Mouse (Mus musculus) left cerebral cortex, postnatal 25 days (tissue): ENCODE results near the gene Cntnap1. TPM values are rescaled to one million over a fixed set of nuclear protein-coding genes. Genes with fewer than 3 reads are reported as not detected.
A peak's percentile ranks its signal among the peaks of the same experiment; 100 is the strongest.
"Not testable (repeated sequence)": the region's sequence is repeated elsewhere in the genome, so short reads cannot be mapped to it uniquely, and the experiment has no call there.

Experiments used
- DNase-seq, 2 experiments: peaks; one replicate each; pipeline ENCODE4 v3.0.0; 2022; ENCODE audit warnings: low spot score in 2 of 2, mixed read lengths in 1 of 2
- intact Hi-C: fragments of 180-260 bp; cut with DNase I; formaldehyde crosslinking; loops from one replicate; pipeline ENCODE4 v1.15.1; 2025
- total RNA-seq, 2 experiments: library from RNA; stranded (reverse); gene quantifications; 2 replicates each; pipeline ENCODE4 v1.2.3; 2021

Gene Cntnap1
- total RNA-seq, 2 experiments from 2014 or later: 153 to 170 TPM

DNA sequence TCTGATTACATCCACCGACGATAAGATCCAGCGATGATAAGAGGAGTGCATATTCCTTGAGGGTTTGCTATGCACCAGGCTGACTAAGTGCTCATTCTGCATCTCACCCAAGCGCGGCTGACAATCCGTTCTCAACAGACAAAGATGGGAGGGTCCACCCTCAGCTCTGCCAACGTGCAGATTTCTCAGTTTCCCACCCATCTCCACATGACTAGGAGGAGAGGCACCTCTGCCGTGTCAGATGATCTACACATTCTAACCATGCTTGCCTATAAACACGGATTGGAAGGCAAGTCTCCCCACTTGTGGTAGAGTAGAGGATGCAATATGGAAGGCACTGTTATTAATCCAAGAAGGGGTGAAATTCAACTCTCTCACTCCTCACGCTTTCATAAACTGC is 21.6 kb upstream of the Cntnap1 start:
- intact Hi-C loops: no loop called here
- DNase-seq: no peak

DNA sequence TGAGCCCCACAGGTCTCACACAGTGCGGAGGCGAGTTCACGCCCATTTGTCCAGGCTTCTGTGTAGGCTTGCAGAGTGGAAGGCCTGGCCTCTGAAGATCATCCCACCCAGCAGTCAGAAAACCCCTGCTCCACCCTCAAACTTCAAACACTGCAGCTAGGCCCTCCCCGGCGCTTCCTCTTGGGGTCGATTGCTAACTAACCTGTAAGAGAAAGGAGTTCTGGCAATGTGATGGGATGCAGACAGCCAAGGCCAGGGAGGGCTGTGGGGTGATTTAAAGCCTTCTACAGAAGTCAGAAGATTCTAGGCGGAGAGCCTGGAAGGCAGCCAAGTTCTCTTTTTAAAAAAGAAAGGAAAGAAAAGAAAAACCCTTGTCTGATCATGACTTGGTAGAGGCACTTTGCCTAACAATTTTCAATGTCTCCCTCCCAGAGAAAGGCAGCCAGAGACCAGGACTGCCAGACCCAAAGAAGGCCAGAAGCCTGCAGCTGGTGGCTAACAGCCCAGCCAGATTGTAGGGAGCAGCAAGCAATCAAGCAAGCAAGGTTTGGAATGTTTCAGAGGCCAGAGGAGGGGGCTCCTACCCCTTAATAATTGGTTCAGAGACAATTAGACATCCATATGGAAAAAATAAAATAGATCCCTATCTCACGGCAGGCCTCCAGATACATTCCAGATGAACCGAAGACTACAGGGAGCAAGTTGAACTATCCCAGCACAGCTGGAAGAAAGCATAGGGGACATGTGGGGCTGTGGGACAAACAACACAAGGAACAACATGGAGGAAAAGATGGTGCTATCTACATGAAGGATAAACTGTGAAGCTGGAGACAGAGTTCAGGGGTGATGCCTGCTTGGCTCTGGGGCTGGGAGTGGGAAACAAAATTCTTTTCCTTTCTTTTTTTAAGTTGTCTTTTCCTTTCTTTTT is 20.9 kb upstream of the Cntnap1 start:
- intact Hi-C loops: no loop called here
- DNase-seq: no peak

DNA sequence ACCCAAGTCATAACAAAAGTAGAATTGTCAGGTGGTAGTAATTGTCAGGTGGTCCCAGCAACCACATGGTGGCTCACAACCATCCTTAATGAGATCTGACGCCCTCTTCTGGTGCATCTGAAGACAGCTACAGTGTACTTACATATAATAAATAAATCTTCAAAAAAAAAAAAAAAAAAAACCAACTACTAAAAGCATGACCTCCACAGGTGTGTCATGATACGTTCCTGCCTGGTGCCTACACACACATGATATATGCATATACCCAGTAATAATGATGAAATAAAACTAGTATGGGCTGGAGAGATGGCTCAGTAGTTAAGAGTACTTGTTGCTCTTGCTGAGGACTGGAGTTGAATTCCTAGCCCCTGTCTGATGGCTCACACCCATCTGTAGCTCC is 19.3 kb upstream of the Cntnap1 start:
- intact Hi-C loops: no loop called here
- no peak for DNase-seq

DNA sequence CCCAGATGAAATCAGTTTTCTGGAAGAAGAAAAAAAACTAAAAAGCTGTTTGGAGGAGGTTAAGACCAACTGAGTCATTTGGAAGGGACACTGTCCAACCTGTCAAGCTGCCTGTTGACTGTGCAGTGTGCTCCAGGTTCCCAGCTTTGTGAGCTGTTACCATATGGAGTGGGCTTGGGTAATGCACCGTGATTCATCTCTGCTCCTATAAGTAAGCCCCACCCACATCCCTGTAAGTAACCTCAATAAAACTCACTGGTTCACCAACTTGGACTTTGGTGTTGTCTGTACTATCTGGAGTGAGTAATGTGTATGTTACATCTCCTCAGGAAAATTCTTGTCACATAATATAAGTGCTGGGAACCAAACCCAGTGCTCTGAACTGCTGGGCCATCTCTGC is 17.5 kb upstream of the Cntnap1 start:
- intact Hi-C loops: no loop called here
- DNase-seq: no peak

DNA sequence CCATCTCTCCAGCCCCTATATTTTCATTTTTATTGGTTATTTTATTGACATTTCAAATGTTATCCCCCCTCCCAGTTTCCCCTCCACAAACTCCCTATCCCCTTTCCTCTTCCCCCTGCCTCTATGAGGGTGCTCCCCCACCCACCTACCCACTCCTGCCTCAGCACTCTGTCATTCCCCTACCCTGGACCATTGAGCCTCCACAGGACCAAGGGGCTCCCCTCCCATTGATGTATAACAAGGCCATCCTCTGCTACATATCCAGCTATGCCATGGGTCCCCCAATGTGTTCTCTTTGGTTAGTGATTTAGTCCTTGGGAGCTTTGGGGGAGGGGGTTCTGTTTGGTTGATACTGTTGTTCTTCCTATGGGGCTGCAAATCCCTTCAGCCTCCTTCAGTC is 15.7 kb upstream of the Cntnap1 start:
- no peak for DNase-seq
- intact Hi-C loops: no loop called here

DNA sequence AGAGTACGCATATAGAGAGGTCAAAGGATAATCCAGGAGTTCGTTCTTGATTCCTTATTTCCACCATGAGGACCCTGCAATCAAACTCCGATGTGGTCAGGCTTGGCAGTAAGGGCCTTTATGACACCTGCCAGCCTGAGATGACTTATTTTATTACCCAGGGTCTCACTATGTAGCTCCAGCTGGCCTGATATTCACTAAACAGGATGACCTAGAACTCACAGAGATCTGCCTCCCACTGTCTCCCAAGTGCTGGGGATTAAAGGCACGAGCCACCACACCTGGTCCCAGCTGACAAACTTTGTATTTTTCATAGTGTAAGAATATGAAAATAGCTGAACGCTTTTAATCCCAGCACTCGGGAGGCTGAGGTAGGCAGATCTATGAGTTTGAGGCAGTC is 15.2 kb upstream of the Cntnap1 start:
- intact Hi-C loops: no loop called here
- no peak for DNase-seq

DNA sequence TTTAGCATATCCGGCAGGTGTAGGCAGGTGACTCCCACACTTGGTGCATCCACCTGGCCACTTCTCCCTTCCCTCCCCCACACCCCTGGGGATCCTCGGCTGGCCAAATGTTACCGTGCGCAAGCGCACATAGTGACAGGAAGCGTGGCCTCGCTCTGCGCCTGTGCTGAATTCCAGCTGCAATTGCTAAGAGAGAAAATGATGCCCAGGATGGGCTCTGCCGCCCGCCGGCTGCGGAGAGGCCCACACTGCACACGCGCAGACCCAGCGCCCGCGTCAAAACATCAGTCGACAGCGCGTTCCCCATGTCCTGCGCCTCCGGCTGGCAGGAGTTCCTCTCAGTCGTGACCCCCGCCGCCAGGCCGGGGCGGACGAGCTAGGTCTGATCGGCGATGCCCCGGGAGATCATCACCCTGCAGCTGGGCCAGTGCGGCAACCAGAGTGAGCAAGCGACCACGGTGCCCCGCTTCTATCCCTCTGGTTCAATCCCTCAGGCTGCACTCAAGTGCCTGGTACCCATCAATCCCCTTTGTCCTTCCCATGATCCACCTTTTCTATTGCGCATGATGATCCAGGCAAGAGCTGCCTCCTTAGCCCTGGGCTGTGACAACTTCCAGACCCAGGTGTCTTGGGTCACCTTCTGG is 14.5 kb upstream of the Cntnap1 start, which contains the start of gene Tubg2:
Gene Tubg2 (plus strand): TSS at position 180 of the 644 bp plus-strand sequence.
- peak; percentile 84 to 92 for DNase-seq
- intact Hi-C loops: no loop called here

DNA sequence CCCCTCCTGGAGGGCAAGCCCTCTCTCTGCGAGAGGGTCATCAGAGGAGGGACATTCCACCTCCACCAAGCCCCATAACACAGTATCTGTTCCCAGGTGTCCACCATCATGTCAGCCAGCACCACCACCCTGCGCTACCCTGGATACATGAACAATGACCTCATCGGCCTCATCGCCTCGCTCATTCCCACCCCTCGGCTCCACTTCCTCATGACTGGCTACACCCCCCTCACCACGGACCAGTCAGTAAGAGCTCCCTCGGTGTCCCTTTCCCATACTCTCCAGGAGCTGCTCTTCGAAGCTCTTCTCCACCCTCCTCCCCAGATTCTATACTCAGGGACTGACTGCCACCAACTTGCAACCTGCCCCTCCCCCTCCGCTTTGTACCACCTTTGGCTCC is 10.2 kb upstream of the Cntnap1 start:
- intact Hi-C loops, DNase-seq: not testable (repeated sequence)

DNA sequence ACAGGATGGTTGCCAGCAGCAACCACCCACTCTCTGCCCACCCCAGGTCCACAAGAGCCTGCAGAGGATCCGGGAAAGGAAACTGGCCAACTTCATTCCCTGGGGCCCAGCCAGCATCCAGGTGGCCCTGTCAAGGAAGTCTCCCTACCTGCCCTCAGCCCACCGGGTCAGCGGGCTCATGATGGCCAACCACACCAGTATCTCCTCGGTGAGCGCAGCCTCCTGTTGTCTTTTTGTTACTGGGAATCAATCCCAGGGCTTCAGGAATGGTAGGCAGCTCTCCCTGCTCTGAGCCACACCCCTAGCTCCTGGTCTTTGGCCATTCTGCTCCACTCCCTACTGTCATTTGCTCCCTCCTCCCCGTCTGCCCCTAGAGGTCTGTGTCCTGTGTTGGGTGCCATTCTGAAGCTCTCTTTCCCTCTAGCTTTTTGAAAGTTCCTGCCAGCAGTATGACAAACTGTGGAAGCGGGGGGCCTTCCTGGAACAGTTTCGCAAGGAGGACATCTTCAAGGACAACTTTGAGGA is 9.3 kb upstream of the Cntnap1 start:
- intact Hi-C loops, DNase-seq: not testable (repeated sequence)

DNA sequence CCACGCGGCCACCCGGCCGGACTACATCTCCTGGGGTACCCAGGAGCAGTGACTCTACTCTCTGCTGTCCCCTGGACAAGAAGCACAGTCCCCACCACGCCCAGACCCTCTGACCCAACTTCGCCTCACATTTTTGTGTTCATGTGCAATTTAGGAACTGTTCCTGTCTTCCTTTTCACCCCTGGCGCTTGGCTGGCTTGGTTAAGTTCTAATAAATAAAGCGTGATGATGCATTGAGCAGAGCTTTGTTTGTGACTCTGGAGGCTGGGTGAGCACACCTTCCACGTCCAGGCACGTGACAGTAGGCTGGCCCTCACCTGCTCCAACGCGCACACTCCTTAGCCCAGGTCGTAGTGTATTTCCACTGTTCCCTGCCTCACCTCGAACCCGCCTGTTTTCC is 8.8 kb upstream of the Cntnap1 start:
- intact Hi-C loops: no loop called here
- DNase-seq: no peak

DNA sequence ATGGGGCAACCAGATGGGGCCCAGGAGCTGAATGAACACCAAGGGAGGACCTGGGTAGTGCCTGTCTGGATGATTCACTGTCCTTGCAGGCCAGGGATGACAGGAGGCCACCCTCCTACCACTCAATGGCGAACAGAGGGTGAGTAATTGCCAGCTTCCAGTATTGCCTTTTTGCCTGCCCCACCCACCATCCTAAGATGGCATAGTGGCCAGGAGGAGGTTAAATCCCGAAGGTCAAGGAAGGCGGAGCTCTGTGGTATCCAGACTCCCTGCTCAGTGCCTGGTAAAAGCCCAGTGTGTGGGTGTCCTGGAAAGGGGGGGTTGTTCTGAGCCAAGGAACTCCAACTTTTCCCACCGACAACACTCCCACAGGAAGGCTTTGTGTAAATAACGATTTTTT is 8.0 kb upstream of the Cntnap1 start:
- intact Hi-C loops: no loop called here
- no peak for DNase-seq

DNA sequence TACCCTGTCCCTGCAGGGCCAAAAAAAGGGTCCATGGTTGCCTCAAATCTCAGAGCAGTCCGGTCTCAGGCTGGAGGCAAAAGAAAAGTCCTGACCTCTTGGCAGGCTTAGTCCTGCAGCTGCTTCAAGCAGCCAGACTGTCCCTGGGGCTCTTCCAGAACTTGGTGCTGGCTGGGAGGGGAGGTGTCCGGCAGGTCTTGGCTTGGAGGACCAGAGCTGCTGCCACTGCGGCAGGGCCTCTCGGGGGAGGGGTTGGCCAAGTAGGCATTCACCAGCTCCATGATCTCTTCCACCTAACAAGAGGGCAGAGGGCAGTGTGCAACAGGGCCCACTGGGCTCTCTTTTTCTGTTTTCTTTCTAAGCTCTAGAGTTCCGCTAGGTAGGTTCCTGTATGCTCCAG is 7.6 kb upstream of the Cntnap1 start:
- intact Hi-C loops: no loop called here
- DNase-seq: no peak

DNA sequence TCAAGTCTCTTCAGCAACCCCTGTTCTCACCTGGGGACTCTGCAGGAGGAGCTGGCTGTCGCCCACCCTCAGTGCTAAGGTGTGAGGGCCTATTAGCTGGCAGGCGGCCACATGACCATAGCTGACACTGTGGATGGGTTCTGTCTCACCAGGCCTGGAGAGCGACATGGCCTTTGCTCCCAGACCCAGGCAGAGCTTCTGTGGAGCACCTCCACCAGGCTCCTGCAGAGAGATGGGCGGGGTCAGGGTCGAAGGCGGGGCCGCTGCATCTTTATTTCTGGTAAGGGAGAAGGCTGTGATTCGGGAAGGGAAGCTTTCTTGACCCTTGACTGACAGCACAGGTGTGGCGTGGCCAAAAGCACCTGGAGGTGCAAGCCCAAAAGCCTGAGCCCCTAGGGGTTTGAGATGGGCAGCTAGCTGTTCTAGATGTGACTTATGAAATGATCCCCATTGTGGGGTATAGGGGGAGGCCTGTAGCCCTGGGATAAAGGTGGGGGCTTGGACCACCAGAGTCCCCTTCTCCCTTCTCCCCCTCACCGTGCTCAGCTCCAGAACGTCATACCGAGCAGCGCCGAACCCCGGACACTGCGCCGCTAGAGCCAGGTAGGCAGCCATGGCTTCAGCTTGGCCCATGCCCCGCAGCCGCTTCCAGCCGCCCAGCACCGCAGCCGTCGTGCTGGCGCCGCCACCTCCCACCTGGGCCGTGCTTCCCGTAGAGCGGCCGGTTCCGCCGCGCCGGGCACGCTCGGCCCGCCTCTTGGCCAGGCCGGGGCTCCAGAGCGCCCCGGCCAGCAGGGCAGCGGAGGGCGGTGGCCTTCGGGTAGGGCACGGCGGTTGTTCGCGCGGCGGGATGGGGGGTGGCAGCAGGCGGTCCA is 6.6 kb upstream of the Cntnap1 start:
- intact Hi-C loops: no loop called here
- no peak for DNase-seq

DNA sequence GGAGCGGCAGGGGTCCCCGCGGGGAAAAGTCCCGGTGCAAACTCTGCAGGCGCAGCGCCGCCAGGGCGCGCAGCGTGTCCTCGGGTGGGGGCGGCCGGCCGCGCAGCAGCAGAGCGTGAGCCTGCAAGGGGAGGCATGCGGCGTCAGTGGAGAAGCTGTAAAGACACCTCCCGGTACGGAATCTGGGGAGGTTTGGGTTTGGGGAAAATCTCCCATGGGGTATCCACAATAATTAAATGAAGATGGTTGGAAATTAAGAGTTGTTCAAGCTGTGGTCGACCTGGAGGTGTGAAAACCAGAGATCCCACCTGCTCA is 6.0 kb upstream of the Cntnap1 start:
- intact Hi-C loops: no loop called here

DNA sequence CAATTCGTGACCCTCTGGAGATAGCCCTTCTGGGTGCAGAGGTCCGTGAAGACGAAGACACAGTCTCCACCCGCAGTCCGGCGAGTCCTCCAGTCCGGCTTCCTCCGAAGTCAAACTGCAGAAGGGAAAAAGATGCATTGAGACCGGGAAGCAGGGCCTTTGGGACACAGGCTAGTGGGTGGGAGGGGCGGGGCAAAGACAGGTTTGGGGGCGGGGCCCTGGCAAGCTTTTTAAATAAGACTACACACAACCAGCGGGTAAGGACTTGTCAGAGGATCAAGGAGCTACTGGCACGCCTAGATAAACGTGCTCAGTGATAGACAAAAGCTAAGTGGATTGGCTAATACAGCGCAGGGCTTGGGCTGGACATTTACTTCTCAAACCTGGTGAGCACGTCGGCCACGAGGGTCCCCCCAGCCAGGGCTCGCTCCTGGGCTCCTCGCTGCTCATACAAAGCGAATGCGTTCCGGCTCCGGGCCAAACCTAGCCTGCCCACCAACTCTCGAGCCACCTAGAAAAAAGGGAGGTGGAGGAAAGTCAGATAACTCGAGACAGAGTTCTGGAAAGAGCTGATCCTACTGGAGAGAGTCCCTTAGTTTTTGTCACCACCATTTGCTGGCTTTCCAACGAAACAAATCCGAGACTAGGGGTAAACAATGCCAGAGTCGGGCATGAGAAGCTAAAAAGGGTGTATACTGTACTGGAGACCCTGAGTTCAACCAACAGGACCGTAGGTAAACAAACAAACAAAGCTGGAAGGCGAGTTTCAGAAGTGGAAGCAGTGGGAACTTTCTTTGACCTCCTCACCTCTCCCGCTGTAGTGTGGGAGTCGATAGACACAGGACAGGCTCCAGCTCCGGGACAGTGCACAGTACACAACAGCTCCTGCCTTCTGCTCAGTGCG is 5.4 kb upstream of the Cntnap1 start:
- DNase-seq: no peak
- intact Hi-C loops: no loop called here

More for the DNA sequence above, 6.0 kb upstream of the Cntnap1 start:
- no peak for DNase-seq

DNA sequence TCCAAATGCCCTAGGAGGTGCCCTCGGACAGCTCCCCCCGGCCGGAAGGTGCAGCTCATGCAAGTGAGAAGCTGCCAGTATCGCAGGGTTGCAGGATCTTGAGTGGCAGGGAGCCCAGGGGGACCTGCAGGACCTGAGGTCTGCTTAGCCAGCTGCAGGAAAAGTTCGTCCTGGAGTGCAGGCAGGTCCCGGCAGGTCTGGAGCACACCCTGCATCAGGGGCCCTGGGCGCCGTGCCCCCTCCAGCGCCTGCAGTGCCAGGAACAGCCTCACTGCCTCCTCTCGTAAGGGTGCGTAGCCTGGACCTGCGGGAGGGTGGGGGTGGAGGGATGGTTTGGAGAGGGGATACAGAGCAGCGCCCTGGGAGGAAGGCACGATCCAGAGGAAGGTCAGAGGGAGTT is 4.0 kb upstream of the Cntnap1 start:
- intact Hi-C loops: no loop called here
- no peak for DNase-seq

DNA sequence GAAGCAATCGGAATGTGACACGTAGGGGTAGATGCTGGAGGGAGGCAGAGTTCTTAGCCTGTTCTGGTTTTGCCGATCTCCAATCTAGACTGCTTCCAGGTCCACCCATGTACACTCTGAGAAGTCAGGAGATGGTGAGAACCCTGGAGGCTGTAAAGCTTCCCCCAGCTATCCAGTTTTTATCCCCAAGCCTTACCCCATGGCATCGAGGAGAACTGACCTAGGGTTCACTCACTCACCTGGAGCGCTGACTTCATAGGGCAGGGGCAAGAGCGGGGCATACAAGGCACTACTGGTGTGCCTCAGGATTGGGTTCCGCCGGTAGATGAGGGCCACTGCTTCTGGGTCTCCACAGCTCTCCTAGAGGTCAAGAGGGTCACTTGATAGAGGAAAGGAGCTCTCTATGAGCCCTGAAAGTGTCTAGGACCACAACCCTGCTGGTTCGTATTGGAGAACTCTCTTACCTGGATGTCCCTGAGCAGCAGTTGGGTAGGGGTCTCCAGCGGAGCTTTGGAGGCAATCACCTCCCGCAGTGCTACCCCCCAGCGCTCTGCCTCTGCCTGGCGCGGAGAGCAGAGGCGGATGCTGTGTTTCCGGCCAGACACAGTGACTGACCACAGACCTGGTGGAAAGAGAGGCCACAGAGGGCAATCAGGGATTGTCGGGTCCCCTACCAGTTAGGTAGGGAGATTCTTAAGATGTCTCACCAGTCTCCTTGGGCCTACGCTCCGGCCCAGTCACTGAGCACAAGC is 2.9 kb upstream of the Cntnap1 start:
- intact Hi-C loops: no loop called here
- no peak for DNase-seq

DNA sequence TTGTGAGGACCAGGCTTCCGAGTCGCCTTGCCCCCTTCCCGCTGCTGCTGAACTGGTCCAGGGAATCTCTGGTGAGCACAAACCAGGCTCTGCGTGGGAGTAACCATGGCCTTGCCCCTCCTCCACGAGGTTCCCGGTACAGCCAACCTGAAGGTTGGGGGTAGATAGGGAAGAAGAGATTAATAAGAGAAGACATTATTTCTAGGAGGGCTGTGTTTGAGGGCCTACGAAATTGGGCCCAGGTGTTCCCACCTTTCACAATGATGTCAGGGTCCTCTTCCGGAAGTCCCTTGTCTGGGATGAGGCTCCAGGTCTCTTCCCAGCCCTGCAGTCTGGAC is 2.4 kb upstream of the Cntnap1 start:
- no peak for DNase-seq
- intact Hi-C loops: no loop called here
